Mouse (Mus musculus) limb, embryonic 12.5 days (tissue): ENCODE measurements around the gene Fam207a. TPM values are rescaled to one million over a fixed set of nuclear protein-coding genes. Genes with fewer than 3 reads are reported as not detected.

Experiments
- ATAC-seq: fragments of 200-750 bp; cut with Nextera tagmentation; 2 replicates; pipeline ENCODE4 v1.8.0; 2017; ENCODE audit warnings: low read depth, moderate TSS enrichment; ENCODE audit not compliant: insufficient number of reproducible peaks, insufficient read depth, low FRiP score, low TSS enrichment
- H3K27ac ChIP-seq: fragments of 300-500 bp; sonication (generic); 2 replicates; pipeline ENCODE4 v1.5.1; 2016; ENCODE audit warnings: mild to moderate bottlenecking, moderate library complexity
- H3K27me3 ChIP-seq: fragments of 300-500 bp; sonication (generic); 2 replicates; pipeline ENCODE4 v1.6.1; 2016; ENCODE audit warnings: mild to moderate bottlenecking, moderate library complexity
- H3K36me3 ChIP-seq: fragments of 300-500 bp; sonication (generic); 2 replicates; pipeline ENCODE4 v1.6.1; 2016; ENCODE audit warnings: mild to moderate bottlenecking, moderate library complexity
- H3K4me1 ChIP-seq: fragments of 300-500 bp; sonication (generic); replicated peaks from 2 replicates; pipeline ENCODE4 v1.6.1; 2016
- H3K4me2 ChIP-seq: fragments of 300-500 bp; sonication (generic); 2 replicates; pipeline ENCODE4 v1.6.1; 2016; ENCODE audit warnings: mild to moderate bottlenecking, moderate library complexity
- H3K4me3 ChIP-seq: fragments of 300-500 bp; sonication (generic); replicated peaks from 2 replicates; pipeline ENCODE4 v1.5.1; 2016; ENCODE audit warnings: mild to moderate bottlenecking
- H3K9ac ChIP-seq: fragments of 300-500 bp; sonication (generic); replicated peaks from 2 replicates; pipeline ENCODE4 v1.6.1; 2016; ENCODE audit warnings: mild to moderate bottlenecking, moderate library complexity
- H3K9me3 ChIP-seq: fragments of 300-500 bp; sonication (generic); 2 replicates; pipeline ENCODE4 v1.6.1; 2016; ENCODE audit warnings: mild to moderate bottlenecking, moderate library complexity
- WGBS: fragments of 180-500 bp; shearing (Covaris S2); methylation state at CpG from one replicate; pipeline ENCODE4 v1.1.7; 2016; 5-methylcytosine and 5-hydroxymethylcytosine counted together
- polyA plus RNA-seq: library from polyadenylated mRNA; unstranded; fragments of >200 nt; fragmentation: Nextera tagmentation; extraction: Ambion mirVana; gene quantifications from 2 replicates; pipeline ENCODE4 v1.2.1, GENCODE M21; 2016

Gene Fam207a
- polyA plus RNA-seq, 1 experiment from 2014 or later, result 46.9 TPM

DNA sequence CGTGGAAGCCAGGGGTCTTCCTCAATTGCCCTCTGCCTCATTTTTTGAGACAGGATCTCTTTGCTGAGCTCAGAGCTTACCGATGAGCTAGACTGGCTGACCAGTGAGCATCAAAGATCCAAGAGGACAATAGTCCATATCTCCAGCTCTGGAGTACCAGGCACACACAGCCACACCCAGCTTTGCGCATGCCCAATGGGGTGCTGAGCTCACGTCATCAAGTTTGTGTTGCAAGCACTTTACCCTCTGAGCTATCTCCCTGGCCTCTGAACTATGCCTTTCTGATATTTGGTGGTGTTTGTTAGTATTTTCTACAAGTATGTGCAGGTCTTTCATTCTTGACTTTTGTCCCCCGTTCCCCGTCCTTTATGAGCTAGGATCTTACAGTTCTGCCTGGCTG lies 13.0 kb upstream of the Fam207a start:
- H3K9me3 ChIP-seq, result 0 out of 2 replicates have a peak, but pooled peaks cover 3% of the 10 kb centered on the region
- no peaks in the 10 kb centered on the region; the same call in 1 of the 2 replicates for H3K27me3 ChIP-seq
- no peak overlapping the region for H3K27ac ChIP-seq
- no peak overlapping the region for H3K9ac ChIP-seq
- H3K4me2 ChIP-seq, result no peak overlapping the region
- ATAC-seq, result no peak
- no peak overlapping the region for H3K4me3 ChIP-seq
- WGBS, result 84% methylated on average over 6 of the region's 6 CpGs
- H3K4me1 ChIP-seq, result no peaks in the 10 kb centered on the region
- no peaks in the 10 kb centered on the region for H3K36me3 ChIP-seq

- Histone ChIP-seq H3K27ac (no peak overlapping the region), H3K9me3 (no peaks in the 10 kb centered on the region), H3K9ac (no peak overlapping the region), H3K36me3 (no peaks in the 10 kb centered on the region), H3K4me2 (no peak overlapping the region), H3K4me1 (peaks cover 9% of the 10 kb centered on the region; the same call in 1 of the 2 replicates), H3K4me3 (no peak overlapping the region), H3K27me3 (no peaks in the 10 kb centered on the region; the same call in 1 of the 2 replicates)
- no peak for ATAC-seq
- WGBS, result 68% methylated on average over 2 of the region's 2 CpGs
These were observed 10.9 kb upstream of the Fam207a start for GRCm38 (mm10) chr10:77526488-77526887.

- H3K4me2 ChIP-seq, result no peak overlapping the region
- H3K9ac ChIP-seq, result no peak overlapping the region
- H3K9me3 ChIP-seq, result no peaks in the 10 kb centered on the region
- no peak overlapping the region for H3K27ac ChIP-seq
- WGBS, result 75% methylated on average over 7 of the region's 7 CpGs
- no peaks in the 10 kb centered on the region for H3K36me3 ChIP-seq
- no peaks in the 10 kb centered on the region; the same call in 1 of the 2 replicates for H3K27me3 ChIP-seq
- ATAC-seq, result no peak
- H3K4me3 ChIP-seq, result no peak overlapping the region
- peaks cover 9% of the 10 kb centered on the region; the same call in 1 of the 2 replicates for H3K4me1 ChIP-seq
These were observed 7.7 kb upstream of the Fam207a start for GRCm38 (mm10) chr10:77523321-77523720.

DNA sequence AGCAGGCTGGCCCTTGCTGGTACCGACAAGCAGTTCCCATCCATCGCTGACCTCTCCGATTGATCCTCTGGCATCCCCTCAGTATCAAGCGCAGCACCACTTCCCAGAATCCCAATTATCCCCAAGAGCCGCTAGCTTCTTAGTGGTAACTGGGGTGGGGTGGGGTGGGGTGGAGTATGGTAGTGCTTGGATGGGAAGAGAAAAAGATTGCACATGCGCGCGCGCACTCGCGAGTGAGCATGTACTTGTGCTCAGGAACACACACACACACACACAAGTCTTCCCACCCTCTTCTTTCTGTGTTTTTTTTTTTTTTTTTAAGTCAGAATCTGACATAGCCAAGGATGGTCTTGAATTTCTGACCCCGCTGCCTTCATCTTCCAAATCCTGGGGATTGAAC lies 7.2 kb upstream of the Fam207a start:
- Histone ChIP-seq H3K4me3 (peak overlapping the region; percentile 31), H3K36me3 (no peaks in the 10 kb centered on the region), H3K4me1 (peaks cover 9% of the 10 kb centered on the region; the same call in 1 of the 2 replicates), H3K9me3 (no peaks in the 10 kb centered on the region), H3K27me3 (no peaks in the 10 kb centered on the region; the same call in 1 of the 2 replicates), H3K9ac (peak overlapping the region; percentile 47), H3K4me2 (peak overlapping the region; percentile 62), H3K27ac (no peak overlapping the region)
- ATAC-seq, result no peak
- 53% methylated on average over 12 of the region's 12 CpGs for WGBS

DNA sequence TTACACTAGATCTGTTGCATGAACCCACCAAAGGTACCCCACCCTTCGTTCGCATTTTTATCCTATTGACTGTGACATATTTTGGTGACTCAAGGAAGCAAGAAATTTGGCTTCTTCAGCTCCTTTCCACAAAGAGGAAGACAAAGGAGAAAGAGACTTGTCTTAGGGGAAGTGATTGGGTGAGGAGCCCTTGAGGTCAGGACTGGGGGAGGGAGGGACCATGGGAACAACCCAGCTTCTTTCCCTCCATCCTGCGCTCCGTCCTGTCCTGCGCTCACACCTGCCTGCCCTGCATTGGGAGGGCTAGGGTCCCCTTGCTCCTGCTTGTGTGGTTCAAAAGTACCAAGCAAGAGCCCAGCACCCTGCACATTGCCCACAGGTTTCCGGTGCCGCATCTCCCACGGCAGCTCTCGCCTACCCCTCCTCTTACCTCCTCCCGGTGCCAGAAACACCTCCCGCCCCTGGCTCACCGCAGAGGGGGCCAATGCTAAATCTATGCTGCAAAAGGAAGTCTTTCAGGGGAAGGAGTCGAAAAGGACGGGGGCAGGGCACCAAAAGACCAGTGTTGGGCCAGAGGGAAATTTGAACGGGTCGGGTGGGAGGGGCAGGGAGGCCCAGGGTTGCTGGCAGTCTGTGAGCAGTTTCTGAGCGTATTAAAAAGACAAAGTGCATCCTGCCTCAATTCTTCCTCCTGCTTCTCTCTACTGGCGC lies 6.6 kb upstream of the Fam207a start:
- H3K27me3 ChIP-seq, result no peaks in the 10 kb centered on the region; the same call in 1 of the 2 replicates
- peak overlapping the region; percentile 31 for H3K4me3 ChIP-seq
- H3K9me3 ChIP-seq, result no peaks in the 10 kb centered on the region
- H3K36me3 ChIP-seq, result no peaks in the 10 kb centered on the region
- no peak for ATAC-seq
- peak overlapping the region; percentile 62 for H3K4me2 ChIP-seq
- peak overlapping the region; percentile 47 for H3K9ac ChIP-seq
- no peak overlapping the region for H3K27ac ChIP-seq
- peaks cover 9% of the 10 kb centered on the region; the same call in 1 of the 2 replicates for H3K4me1 ChIP-seq
- 12% methylated on average over 18 of the region's 18 CpGs for WGBS

GRCm38 (mm10) chr10:77520497-77520896 lies 4.9 kb upstream of the Fam207a start:
- peaks cover 19% of the 10 kb centered on the region for H3K4me1 ChIP-seq
- no peak overlapping the region for H3K4me2 ChIP-seq
- no peak overlapping the region for H3K27ac ChIP-seq
- H3K4me3 ChIP-seq, result no peak overlapping the region
- no peak for ATAC-seq
- H3K9me3 ChIP-seq, result no peaks in the 10 kb centered on the region
- no peaks in the 10 kb centered on the region for H3K36me3 ChIP-seq
- H3K27me3 ChIP-seq, result no peaks in the 10 kb centered on the region; the same call in 1 of the 2 replicates
- no peak overlapping the region for H3K9ac ChIP-seq
- WGBS, result 86% methylated on average over 5 of the region's 5 CpGs

- Histone ChIP-seq H3K27me3 (no peaks in the 10 kb centered on the region; the same call in 1 of the 2 replicates), H3K27ac (no peak overlapping the region), H3K36me3 (peaks cover 2% of the 10 kb centered on the region; the same call in 1 of the 2 replicates), H3K4me1 (peaks cover 29% of the 10 kb centered on the region), H3K4me3 (no peak overlapping the region), H3K9me3 (no peaks in the 10 kb centered on the region), H3K9ac (no peak overlapping the region), H3K4me2 (no peak overlapping the region)
- 75% methylated on average over 3 of the region's 3 CpGs for WGBS
- ATAC-seq, result no peak
These were observed 3.6 kb upstream of the Fam207a start for GRCm38 (mm10) chr10:77519191-77519590.

- no peaks in the 10 kb centered on the region for H3K9me3 ChIP-seq
- H3K4me1 ChIP-seq, result peaks cover 30% of the 10 kb centered on the region
- no peaks in the 10 kb centered on the region for H3K27me3 ChIP-seq
- no peak overlapping the region for H3K4me3 ChIP-seq
- 93% methylated on average over 5 of the region's 5 CpGs for WGBS
- H3K36me3 ChIP-seq, result peaks cover 15% of the 10 kb centered on the region
- no peak overlapping the region for H3K4me2 ChIP-seq
- H3K9ac ChIP-seq, result no peak overlapping the region
- no peak overlapping the region for H3K27ac ChIP-seq
- no peak for ATAC-seq
These were observed 2.2 kb upstream of the Fam207a start for GRCm38 (mm10) chr10:77517801-77518200.

GRCm38 (mm10) chr10:77517066-77517620 lies 1.6 kb upstream of the Fam207a start:
- H3K4me3 ChIP-seq, result no peak overlapping the region
- peaks cover 22% of the 10 kb centered on the region for H3K36me3 ChIP-seq
- H3K9me3 ChIP-seq, result no peaks in the 10 kb centered on the region
- 19% methylated on average over 20 of the region's 20 CpGs for WGBS
- 0 out of 2 replicates have a peak overlapping the region, but pooled peaks have one; percentile 86 for H3K27ac ChIP-seq
- peak overlapping the region; percentile 89 for H3K4me2 ChIP-seq
- ATAC-seq, result peak; percentile 52; the same call in 1 of the 2 replicates
- H3K4me1 ChIP-seq, result peaks cover 24% of the 10 kb centered on the region
- H3K9ac ChIP-seq, result peak overlapping the region; percentile 85
- no peaks in the 10 kb centered on the region for H3K27me3 ChIP-seq

- 41% methylated on average over 14 of the region's 14 CpGs for WGBS
- Histone ChIP-seq H3K4me3 (peak overlapping the region; percentile 92), H3K4me2 (peak overlapping the region; percentile 89), H3K27ac (peak overlapping the region; percentile 86), H3K9ac (peak overlapping the region; percentile 85), H3K36me3 (peaks cover 29% of the 10 kb centered on the region), H3K9me3 (no peaks in the 10 kb centered on the region), H3K27me3 (no peaks in the 10 kb centered on the region), H3K4me1 (peaks cover 21% of the 10 kb centered on the region)
- ATAC-seq, result no peak
These were observed 880 bp upstream of the Fam207a start for GRCm38 (mm10) chr10:77516379-77516951.
